Mouse (Mus musculus) layer of hippocampus, adult 8-10 months (tissue): ENCODE data around the gene Unkl. TPM values are rescaled to one million over a fixed set of nuclear protein-coding genes. Genes with fewer than 3 reads are reported as not detected.

ENCODE experiments used
- DNase-seq, 2 experiments: peaks; one replicate each; pipeline ENCODE4 v3.0.0; 2022; ENCODE audit warnings: low spot score in 2 of 2
- microRNA-seq, 2 experiments: library from miRNA; unstranded; fragments of <30 nt; microRNA quantifications; one replicate each; pipeline ENCODE4 v1.2.0; 2022
- total RNA-seq, 4 experiments: library from RNA; stranded (reverse); gene quantifications; 2 replicates each; pipeline ENCODE4 v1.2.4; 2022

Gene Unkl
- total RNA-seq, 4 experiments from 2014 or later, result 36.0 to 42.6 (median 39.6) TPM

- DNase-seq, result peak in 1 of 2 experiments; percentile 48
These were observed 65.6 kb downstream of the Unkl start for GRCm38 (mm10) chr17:25253760-25254159.

GRCm38 (mm10) chr17:25255110-25255509 lies 66.9 kb downstream of the Unkl start:
- no peak for DNase-seq

GRCm38 (mm10) chr17:25256140-25256754 lies 68.0 kb downstream of the Unkl start, which contains the start of gene Baiap3:
Baiap3 (minus strand) TSS chr17:25256364.
- no peak for DNase-seq

- no peak for DNase-seq
These were observed 69.6 kb downstream of the Unkl start for GRCm38 (mm10) chr17:25257804-25258261.

- peak in 1 of 2 experiments; percentile 44 for DNase-seq
These were observed 76.3 kb downstream of the Unkl start for GRCm38 (mm10) chr17:25264453-25264852.

- DNase-seq, result no peak
These were observed 82.7 kb downstream of the Unkl start for GRCm38 (mm10) chr17:25270795-25271335.

- DNase-seq, result no peak
These were observed 84.1 kb downstream of the Unkl start for GRCm38 (mm10) chr17:25272326-25272725.

GRCm38 (mm10) chr17:25272951-25273705 lies 84.9 kb downstream of the Unkl start:
- peak; percentile 82 to 93 for DNase-seq

- peak; percentile 92 to 98 for DNase-seq
These were observed 85.7 kb downstream of the Unkl start for GRCm38 (mm10) chr17:25273706-25274501.

- DNase-seq, result no peak
These were observed 86.6 kb downstream of the Unkl start, which contains the start of gene Ube2i for GRCm38 (mm10) chr17:25274571-25275346. Ube2i (minus strand) TSS chr17:25274622.

- DNase-seq, result no peak
These were observed 87.6 kb downstream of the Unkl start for GRCm38 (mm10) chr17:25275833-25276232.

GRCm38 (mm10) chr17:25282133-25282532 lies 93.9 kb downstream of the Unkl start:
- DNase-seq, result no peak

Small RNAs within 50 kb of the gene (microRNA-seq; reads per million reads assigned to microRNA genes)
- gene Mir3547, result 32.3 to 86.1 reads per million in 2 experiments

Other genes with a start within 250 kb of the Unkl start
- gene Jpt2, start 227.7 kb upstream of the Unkl start, total RNA-seq, result 1 to 10 TPM; 5.5 to 8.8 (median 7.9) TPM
- 10 to 100 TPM; 25.2 to 28.6 (median 26.7) TPM for gene Cramp1l, start 172.6 kb upstream of the Unkl start, total RNA-seq
- 10 to 100 TPM; 22.1 to 25.1 (median 23.5) TPM for gene Ift140, start 172.3 kb upstream of the Unkl start, total RNA-seq
- gene Tmem204, start 104.8 kb upstream of the Unkl start, total RNA-seq, result 1 to 10 TPM; 7.4 to 9.3 (median 8.1) TPM
- gene Telo2, start 72.4 kb upstream of the Unkl start, total RNA-seq, result 10 to 100 TPM; 32.8 to 38.7 (median 36.8) TPM
- 1 to 10 TPM in 3 of 4 experiments, under 1 TPM in 1; 0.89 to 3.9 (median 1.8) TPM for gene Ptx4, start 67.6 kb upstream of the Unkl start, total RNA-seq
- gene Clcn7, start 55.0 kb upstream of the Unkl start, total RNA-seq, result 10 to 100 TPM; 54.7 to 61.5 (median 58.9) TPM
- under 1 TPM in 1 of 4 experiments, not detected in 3; 0.18 TPM for gene Ccdc154, start 25.9 kb upstream of the Unkl start, total RNA-seq
- gene Gm38655, start 12.9 kb upstream of the Unkl start, total RNA-seq, result not detected
- 10 to 100 TPM; 19.7 to 21.1 (median 20.8) TPM for gene BC003965, start 3.8 kb upstream of the Unkl start, total RNA-seq
- gene Gnptg, start 51.7 kb downstream of the Unkl start, total RNA-seq, result 10 to 100 TPM; 70.8 to 79.1 (median 76.3) TPM
- 10 to 100 TPM; 22.9 to 28.4 (median 24.9) TPM for gene Tsr3, start 51.8 kb downstream of the Unkl start, total RNA-seq
- gene Baiap3, start 68.0 kb downstream of the Unkl start, total RNA-seq, result 10 to 100 TPM in 3 of 4 experiments, 1 to 10 TPM in 1; 9.6 to 16.7 (median 11.0) TPM
- gene Ube2i, start 86.2 kb downstream of the Unkl start, total RNA-seq, result 100 to 1,000 TPM; 212 to 231 (median 228) TPM
- gene Prss34, start 110.0 kb downstream of the Unkl start, total RNA-seq, result not detected
- not detected for gene Prss28, start 120.2 kb downstream of the Unkl start, total RNA-seq
- gene Prss29, start 130.3 kb downstream of the Unkl start, total RNA-seq, result not detected
- not detected for gene Tpsab1, start 157.2 kb downstream of the Unkl start, total RNA-seq
- gene Tpsb2, start 177.9 kb downstream of the Unkl start, total RNA-seq, result 1 to 10 TPM in 1 of 4 experiments, under 1 TPM in 3; 0.31 to 1.0 (median 0.59) TPM
- under 1 TPM in 1 of 4 experiments, not detected in 3; 0.47 TPM for gene Tpsg1, start 180.9 kb downstream of the Unkl start, total RNA-seq
- 100 to 1,000 TPM in 2 of 4 experiments, 10 to 100 TPM in 2; 92.8 to 120 (median 105) TPM for gene Cacna1h, start 245.4 kb downstream of the Unkl start, total RNA-seq